Comparison of ENCODE assay signal across 19 mouse cellular contexts in genomic region chr1:92015252-92015651, GRCm38 (mm10).
DNase-seq lines count a peak whose midpoint lies in the region; ATAC-seq and TF ChIP-seq lines count a peak whose summit lies in the region.
"Had no signal": no experiment of that assay in that cellular context is flagged by ENCODE, and none has a peak within 500 bp of the region (broad histone marks: within the 10 kb centered on the region; RNA-seq: fewer than 3 reads in every experiment).

No protein-coding gene starts in this region.

- H3K27ac ChIP-seq in forebrain, embryonic 14.5 days (ENCODE audit: low read depth, low read length) = no peak overlapping the region
- no peak overlapping the region for H3K27ac ChIP-seq in forebrain, embryonic 13.5 days
- peak overlapping the region; percentile 90 for H3K27ac ChIP-seq in gastrocnemius, adult 2 months
- no peak overlapping the region for H3K27ac ChIP-seq in hindbrain, embryonic 16.5 days (ENCODE audit: low read depth, low read length)
- H3K27ac ChIP-seq: heart, embryonic 13.5 days; hindbrain, embryonic 12.5 days; hindbrain, embryonic 15.5 days had no signal

- no peaks in the 10 kb centered on the region; the same call in 1 of the 2 replicates for H3K36me3 ChIP-seq in forebrain, embryonic 14.5 days (ENCODE audit: control insufficient read depth, insufficient read depth, low read length)
- peaks cover 9% of the 10 kb centered on the region for H3K36me3 ChIP-seq in forebrain, embryonic 13.5 days (ENCODE audit: poor library complexity, severe bottlenecking)
- peaks cover 3% of the 10 kb centered on the region; the same call in 1 of the 2 replicates for H3K36me3 ChIP-seq in hindbrain, embryonic 16.5 days (ENCODE audit: control insufficient read depth, insufficient read depth, low read length)

- no peak for ATAC-seq in forebrain, embryonic 14.5 days
- ATAC-seq in forebrain, embryonic 13.5 days = no peak
- no peak for ATAC-seq in hindbrain, embryonic 16.5 days
- ATAC-seq: Patski had no signal

- no peak for TF ChIP-seq CTCF in gastrocnemius, adult 2 months (IDR thresholded peaks at IDR 0.05)

- no peak overlapping the region for H3K4me2 ChIP-seq in forebrain, embryonic 14.5 days (ENCODE audit: low read length)
- no peak overlapping the region for H3K4me2 ChIP-seq in forebrain, embryonic 13.5 days
- H3K4me2 ChIP-seq in hindbrain, embryonic 16.5 days (ENCODE audit: low read length) = no peak overlapping the region
- H3K4me2 ChIP-seq: heart, embryonic 13.5 days; hindbrain, embryonic 12.5 days; hindbrain, embryonic 15.5 days had no signal

- DNase-seq in forebrain, embryonic 14.5 days (ENCODE audit: low spot score) = peak; percentile 20
- no peak for DNase-seq in gastrocnemius, adult 2 months
- no peak for DNase-seq in gastrocnemius, adult 8-10 months (ENCODE audit: low spot score in 2 of 2)
- DNase-seq in brain, adult 2 months (ENCODE audit: low read depth, low spot score) = peak; percentile 26
- DNase-seq in left cerebral cortex, adult 11 months (ENCODE audit: low spot score) = no peak
- DNase-seq: adrenal gland, postnatal 10 days; adrenal gland, postnatal 36 days; B cell, adult 2 months; cerebellum, adult 18-20 months; cerebellum, adult 9-10 months; cerebellum, postnatal 14 days; gastrocnemius, postnatal 14 days; heart, adult 11 months had no signal

- H3K9ac ChIP-seq in forebrain, embryonic 14.5 days (ENCODE audit: low read length) = no peak overlapping the region
- H3K9ac ChIP-seq in forebrain, embryonic 13.5 days = no peak overlapping the region
- no peak overlapping the region for H3K9ac ChIP-seq in hindbrain, embryonic 16.5 days (ENCODE audit: low read depth, low read length)
- H3K9ac ChIP-seq: heart, embryonic 13.5 days; hindbrain, embryonic 12.5 days; hindbrain, embryonic 15.5 days had no signal

- H3K9me3 ChIP-seq in forebrain, embryonic 14.5 days (replicated peaks; ENCODE audit: control insufficient read depth, low read length) = no peaks in the 10 kb centered on the region
- H3K9me3 ChIP-seq in forebrain, embryonic 13.5 days (replicated peaks) = no peaks in the 10 kb centered on the region
- H3K9me3 ChIP-seq in hindbrain, embryonic 16.5 days (ENCODE audit: control insufficient read depth, low read length) = no peaks in the 10 kb centered on the region
- H3K9me3 ChIP-seq: heart, embryonic 13.5 days; hindbrain, embryonic 12.5 days; hindbrain, embryonic 15.5 days had no signal

- H3K4me3 ChIP-seq in forebrain, embryonic 14.5 days (ENCODE audit: low read depth, low read length) = no peak overlapping the region
- no peak overlapping the region for H3K4me3 ChIP-seq in forebrain, embryonic 13.5 days
- H3K4me3 ChIP-seq in gastrocnemius, adult 2 months = peak overlapping the region; percentile 19; the same call in 1 of the 2 replicates
- no peak overlapping the region for H3K4me3 ChIP-seq in hindbrain, embryonic 16.5 days (ENCODE audit: low read length)
- H3K4me3 ChIP-seq: heart, embryonic 13.5 days; hindbrain, embryonic 12.5 days; hindbrain, embryonic 15.5 days had no signal

- no peaks in the 10 kb centered on the region for H3K27me3 ChIP-seq in forebrain, embryonic 14.5 days (replicated peaks; ENCODE audit: control insufficient read depth, insufficient read depth, low read length)
- no peaks in the 10 kb centered on the region for H3K27me3 ChIP-seq in forebrain, embryonic 13.5 days
- no peaks in the 10 kb centered on the region for H3K27me3 ChIP-seq in hindbrain, embryonic 16.5 days (replicated peaks; ENCODE audit: control insufficient read depth, insufficient read depth, low read length)
- H3K27me3 ChIP-seq: heart, embryonic 13.5 days; hindbrain, embryonic 12.5 days; hindbrain, embryonic 15.5 days; Patski had no signal

- intact Hi-C loops in gastrocnemius, adult 2 months (cut with DNase I) = loop anchor here (5.0 kb wide), 2 partner anchors 162 to 332 kb away; no protein-coding TSS in a partner anchor

- no peaks in the 10 kb centered on the region for H3K4me1 ChIP-seq in forebrain, embryonic 14.5 days (ENCODE audit: control insufficient read depth, insufficient read depth, low read length)
- H3K4me1 ChIP-seq in forebrain, embryonic 13.5 days = no peaks in the 10 kb centered on the region
- H3K4me1 ChIP-seq in hindbrain, embryonic 16.5 days (ENCODE audit: control insufficient read depth, insufficient read depth, low read depth, low read length) = no peaks in the 10 kb centered on the region
- H3K4me1 ChIP-seq: hindbrain, embryonic 12.5 days; hindbrain, embryonic 15.5 days had no signal

Comparison
In these comparisons a context has a peak if more than half of its experiments do, and no peak if none do; other contexts are left out.
1. DNase-seq: peak in forebrain, embryonic 14.5 days (single experiment) and brain, adult 2 months (single experiment); none in gastrocnemius, adult 2 months (single experiment), gastrocnemius, adult 8-10 months (0 of 2) and left cerebral cortex, adult 11 months (single experiment).